In the genomic region with DNA sequence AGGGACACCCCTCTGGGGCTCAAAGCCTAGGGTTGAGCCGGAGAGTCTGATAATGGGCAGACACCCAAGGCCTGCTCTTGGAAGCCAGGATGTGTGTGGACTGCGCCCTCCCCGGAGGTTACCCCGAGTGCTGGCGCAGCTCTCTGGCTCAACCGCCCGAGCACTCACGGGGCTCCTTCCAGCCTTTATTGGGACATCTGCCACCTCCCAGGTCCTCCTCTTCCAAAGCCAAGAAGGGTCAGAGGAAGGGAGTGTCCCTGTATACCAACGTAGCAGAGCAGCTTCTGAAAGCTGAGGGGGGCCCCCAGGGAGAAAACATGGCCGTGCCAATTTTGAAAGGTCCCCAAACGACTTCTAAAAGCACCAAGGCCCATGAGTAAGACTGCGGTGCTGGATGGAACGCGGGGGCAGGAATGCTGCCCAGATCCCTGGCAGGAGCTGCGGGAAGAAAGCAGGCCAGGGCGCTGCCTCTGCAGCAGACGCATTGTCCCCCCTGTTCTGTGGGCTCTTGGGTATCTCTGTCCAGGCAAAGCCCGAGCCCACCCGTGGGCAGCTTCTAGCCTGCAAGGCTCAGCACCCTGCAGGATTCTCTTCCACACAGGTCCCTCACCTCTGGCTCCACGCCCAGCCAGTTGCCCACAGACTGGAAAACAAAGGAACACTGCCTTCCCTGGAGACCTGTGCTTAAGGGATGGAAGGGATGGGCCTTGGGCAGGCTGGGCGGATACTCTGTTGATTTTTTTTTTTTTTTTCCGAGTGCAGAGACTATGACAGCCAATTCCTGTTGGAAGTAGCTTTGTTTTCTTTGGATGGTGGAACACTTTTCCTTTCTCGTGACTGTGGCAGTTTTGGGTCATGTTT, we compare ENCODE assay signal across 8 mouse cellular contexts. TPM values are rescaled to one million over a fixed set of nuclear protein-coding genes. Genes with fewer than 3 reads are reported as not detected.
DNase-seq lines count a peak whose midpoint lies in the region; ATAC-seq lines count a peak whose summit lies in the region.

No protein-coding gene starts in this region.

- no peak for ATAC-seq in hindbrain, embryonic 11.5 days (ENCODE audit: low FRiP score)
- peak; percentile 72 for ATAC-seq in lung, embryonic 16.5 days (ENCODE audit: low read depth)
- peak; percentile 53; the same call in 1 of the 2 replicates for ATAC-seq in stomach, embryonic 16.5 days (ENCODE audit: insufficient read depth, low FRiP score)
- no peak for ATAC-seq in intestine, embryonic 15.5 days

- H3K4me3 ChIP-seq in hindbrain, embryonic 10.5 days, result no peak overlapping the region
- H3K4me3 ChIP-seq in hindbrain, embryonic 11.5 days (ENCODE audit: low read depth, low read length), result no peak overlapping the region
- no peak overlapping the region for H3K4me3 ChIP-seq in embryonic facial prominence, embryonic 10.5 days
- H3K4me3 ChIP-seq in lung, embryonic 16.5 days (ENCODE audit: low read length), result no peak overlapping the region
- no peak overlapping the region for H3K4me3 ChIP-seq in stomach, embryonic 16.5 days (replicated peaks; ENCODE audit: low read length)
- H3K4me3 ChIP-seq in intestine, embryonic 15.5 days (replicated peaks), result no peak overlapping the region

- H3K4me1 ChIP-seq in hindbrain, embryonic 10.5 days (replicated peaks), result peaks cover 17% of the 10 kb centered on the region
- 0 out of 2 replicates have a peak, but pooled peaks cover 2% of the 10 kb centered on the region for H3K4me1 ChIP-seq in hindbrain, embryonic 11.5 days (replicated peaks; ENCODE audit: control insufficient read depth, insufficient read depth, low read length)
- H3K4me1 ChIP-seq in embryonic facial prominence, embryonic 10.5 days, result peaks cover 7% of the 10 kb centered on the region; the same call in 1 of the 2 replicates
- H3K4me1 ChIP-seq in lung, embryonic 16.5 days (replicated peaks; ENCODE audit: control insufficient read depth, insufficient read depth, low read length), result peaks cover 7% of the 10 kb centered on the region
- peaks cover 13% of the 10 kb centered on the region for H3K4me1 ChIP-seq in stomach, embryonic 16.5 days (ENCODE audit: control insufficient read depth, insufficient read depth, low read length)
- peaks cover 10% of the 10 kb centered on the region; the same call in 1 of the 2 replicates for H3K4me1 ChIP-seq in intestine, embryonic 15.5 days (replicated peaks)

- H3K9ac ChIP-seq in hindbrain, embryonic 11.5 days (ENCODE audit: low read depth, low read length), result no peak overlapping the region
- 0 out of 2 replicates have a peak overlapping the region, but pooled peaks have one; percentile 19 for H3K9ac ChIP-seq in lung, embryonic 16.5 days (ENCODE audit: low read length)
- no peak overlapping the region; the same call in 1 of the 2 replicates for H3K9ac ChIP-seq in stomach, embryonic 16.5 days (ENCODE audit: low read length)
- H3K9ac ChIP-seq in intestine, embryonic 15.5 days, result no peak overlapping the region

- no peaks in the 10 kb centered on the region for H3K27me3 ChIP-seq in hindbrain, embryonic 10.5 days (ENCODE audit: insufficient read depth, poor library complexity, severe bottlenecking)
- no peaks in the 10 kb centered on the region for H3K27me3 ChIP-seq in hindbrain, embryonic 11.5 days (ENCODE audit: control insufficient read depth, insufficient read depth, low read length)
- H3K27me3 ChIP-seq in embryonic facial prominence, embryonic 10.5 days (replicated peaks; ENCODE audit: low read depth, poor library complexity, severe bottlenecking), result no peaks in the 10 kb centered on the region
- no peaks in the 10 kb centered on the region for H3K27me3 ChIP-seq in lung, embryonic 16.5 days (ENCODE audit: control insufficient read depth, insufficient read depth, low read depth, low read length)
- H3K27me3 ChIP-seq in stomach, embryonic 16.5 days (ENCODE audit: control insufficient read depth, insufficient read depth, low read length), result no peaks in the 10 kb centered on the region
- H3K27me3 ChIP-seq in intestine, embryonic 15.5 days (replicated peaks), result no peaks in the 10 kb centered on the region

- WGBS in hindbrain, embryonic 10.5 days, result 77% methylated on average over 23 of the region's 23 CpGs
- WGBS in hindbrain, embryonic 11.5 days, result 77% methylated on average over 23 of the region's 23 CpGs
- 79% methylated on average over 23 of the region's 23 CpGs for WGBS in embryonic facial prominence, embryonic 10.5 days
- 63% methylated on average over 23 of the region's 23 CpGs for WGBS in lung, embryonic 16.5 days
- 59% methylated on average over 23 of the region's 23 CpGs for WGBS in stomach, embryonic 16.5 days
- WGBS in intestine, embryonic 15.5 days, result 71% methylated on average over 23 of the region's 23 CpGs

- H3K36me3 ChIP-seq in hindbrain, embryonic 10.5 days, result no peaks in the 10 kb centered on the region
- no peaks in the 10 kb centered on the region for H3K36me3 ChIP-seq in hindbrain, embryonic 11.5 days (ENCODE audit: control insufficient read depth, insufficient read depth, low read length)
- H3K36me3 ChIP-seq in embryonic facial prominence, embryonic 10.5 days (replicated peaks), result no peaks in the 10 kb centered on the region
- no peaks in the 10 kb centered on the region for H3K36me3 ChIP-seq in lung, embryonic 16.5 days (ENCODE audit: control insufficient read depth, insufficient read depth, low read length)
- no peaks in the 10 kb centered on the region for H3K36me3 ChIP-seq in stomach, embryonic 16.5 days (ENCODE audit: control insufficient read depth, insufficient read depth, low read length)
- no peaks in the 10 kb centered on the region for H3K36me3 ChIP-seq in intestine, embryonic 15.5 days

- no peak for DNase-seq in hindbrain, embryonic 10.5 days (ENCODE audit: low spot score)
- DNase-seq in hindbrain, embryonic 11.5 days (ENCODE audit: low spot score), result no peak
- no peak for DNase-seq in embryonic facial prominence, embryonic 10.5 days (ENCODE audit: low spot score)
- peak; percentile 88 for DNase-seq in heart, adult 8-10 months (ENCODE audit: low spot score)
- DNase-seq in kidney, postnatal 14 days, result peak; percentile 89

- no peak overlapping the region for H3K4me2 ChIP-seq in hindbrain, embryonic 11.5 days (replicated peaks; ENCODE audit: low read depth, low read length)
- no peak overlapping the region for H3K4me2 ChIP-seq in lung, embryonic 16.5 days (ENCODE audit: low read depth, low read length)
- H3K4me2 ChIP-seq in stomach, embryonic 16.5 days (ENCODE audit: low read depth, low read length), result no peak overlapping the region
- H3K4me2 ChIP-seq in intestine, embryonic 15.5 days (replicated peaks), result no peak overlapping the region

- H3K9me3 ChIP-seq in hindbrain, embryonic 10.5 days, result no peaks in the 10 kb centered on the region
- H3K9me3 ChIP-seq in hindbrain, embryonic 11.5 days (ENCODE audit: control insufficient read depth, low read length), result no peaks in the 10 kb centered on the region
- no peaks in the 10 kb centered on the region for H3K9me3 ChIP-seq in embryonic facial prominence, embryonic 10.5 days
- no peaks in the 10 kb centered on the region for H3K9me3 ChIP-seq in lung, embryonic 16.5 days (ENCODE audit: control insufficient read depth, low read length)
- no peaks in the 10 kb centered on the region for H3K9me3 ChIP-seq in stomach, embryonic 16.5 days (replicated peaks; ENCODE audit: control insufficient read depth, low read length)
- no peaks in the 10 kb centered on the region for H3K9me3 ChIP-seq in intestine, embryonic 15.5 days

- peak overlapping the region; percentile 64; the same call in 1 of the 2 replicates for H3K27ac ChIP-seq in hindbrain, embryonic 10.5 days
- no peak overlapping the region for H3K27ac ChIP-seq in hindbrain, embryonic 11.5 days (ENCODE audit: low read depth, low read length)
- H3K27ac ChIP-seq in embryonic facial prominence, embryonic 10.5 days (replicated peaks), result peak overlapping the region; percentile 52; the same call in 1 of the 2 replicates
- peak overlapping the region; percentile 21; the same call in 1 of the 2 replicates for H3K27ac ChIP-seq in lung, embryonic 16.5 days (ENCODE audit: low read length)
- peak overlapping the region; percentile 53; the same call in 1 of the 2 replicates for H3K27ac ChIP-seq in stomach, embryonic 16.5 days (ENCODE audit: low read length)
- H3K27ac ChIP-seq in intestine, embryonic 15.5 days, result no peak overlapping the region

RNA-seq across cellular contexts. Expression of gene Cyb5b, which starts 55.5 kb away (rescaled TPM):
- 138 and 157 TPM in 2 replicates for polyA plus RNA-seq in hindbrain, embryonic 10.5 days (2016; fragmentation: Nextera tagmentation; extraction: Ambion mirVana)
- polyA plus RNA-seq in hindbrain, embryonic 11.5 days (2014; fragmentation: Nextera tagmentation; extraction: Ambion mirVana), result 165 and 176 TPM in 2 replicates
- 138 and 149 TPM in 2 replicates for polyA plus RNA-seq in embryonic facial prominence, embryonic 10.5 days (2016; fragmentation: Nextera tagmentation; extraction: Ambion mirVana)
- total RNA-seq in heart, adult 8-10 months (2022), result 10 to 100 TPM; 36.0 to 46.3 (median 40.0) TPM
- polyA plus RNA-seq in lung, embryonic 16.5 days (2015; fragmentation: Nextera tagmentation; extraction: Ambion mirVana), result 76.5 and 84.0 TPM in 2 replicates
- polyA plus RNA-seq in stomach, embryonic 16.5 days (2015; fragmentation: Nextera tagmentation; extraction: Ambion mirVana), result 104 and 106 TPM in 2 replicates
- polyA plus RNA-seq in intestine, embryonic 15.5 days (2015; fragmentation: Nextera tagmentation; extraction: Ambion mirVana), result 139 and 144 TPM in 2 replicates

Comparison
In these comparisons a context has a peak if more than half of its experiments do, and no peak if none do; other contexts are left out.
1. H3K27ac ChIP-seq: peak in hindbrain, embryonic 10.5 days (single experiment), embryonic facial prominence, embryonic 10.5 days (single experiment), lung, embryonic 16.5 days (single experiment) and stomach, embryonic 16.5 days (single experiment); none in hindbrain, embryonic 11.5 days (single experiment) and intestine, embryonic 15.5 days (single experiment).
2. DNase-seq: peak in heart, adult 8-10 months (single experiment) and kidney, postnatal 14 days (single experiment); none in hindbrain, embryonic 10.5 days (single experiment), hindbrain, embryonic 11.5 days (single experiment) and embryonic facial prominence, embryonic 10.5 days (single experiment).
3. ATAC-seq: peak in lung, embryonic 16.5 days (single experiment) and stomach, embryonic 16.5 days (single experiment); none in hindbrain, embryonic 11.5 days (single experiment) and intestine, embryonic 15.5 days (single experiment).